Mouse (Mus musculus) hindbrain, embryonic 16.5 days (tissue): Measurements from ENCODE around the gene Pttg1. TPM values are rescaled to one million over a fixed set of nuclear protein-coding genes. Genes with fewer than 3 reads are reported as not detected.
A peak's percentile ranks its signal among the peaks of the same experiment; 100 is the strongest.

Experiments used
- ATAC-seq: fragments of 200-750 bp; cut with Nextera tagmentation; 2 replicates; pipeline ENCODE4 v1.8.0; 2017; ENCODE audit warnings: moderate TSS enrichment, moderate library complexity
- H3K27ac ChIP-seq: fragments of 300-500 bp; sonication (generic); 2 replicates; pipeline ENCODE4 v1.5.1; 2014; ENCODE audit warnings: low read depth, mild to moderate bottlenecking, control low read depth, low read length, moderate library complexity
- H3K27me3 ChIP-seq: fragments of 300-500 bp; sonication (generic); replicated peaks from 2 replicates; pipeline ENCODE4 v1.6.1; 2014; ENCODE audit warnings: low read length; ENCODE audit not compliant: control insufficient read depth, insufficient read depth
- H3K36me3 ChIP-seq: fragments of 300-500 bp; sonication (generic); 2 replicates; pipeline ENCODE4 v1.6.1; 2014; ENCODE audit warnings: mild to moderate bottlenecking, low read length, moderate library complexity, mixed read lengths; ENCODE audit not compliant: control insufficient read depth, insufficient read depth
- H3K4me1 ChIP-seq: fragments of 300-500 bp; sonication (generic); 2 replicates; pipeline ENCODE4 v1.6.1; 2014; ENCODE audit warnings: low read depth, low read length; ENCODE audit not compliant: control insufficient read depth, insufficient read depth
- H3K4me2 ChIP-seq: fragments of 300-500 bp; sonication (generic); 2 replicates; pipeline ENCODE4 v1.6.1; 2014; ENCODE audit warnings: mild to moderate bottlenecking, low read length, control low read depth, moderate library complexity
- H3K4me3 ChIP-seq: fragments of 300-500 bp; sonication (generic); 2 replicates; pipeline ENCODE4 v1.5.1; 2014; ENCODE audit warnings: mild to moderate bottlenecking, low read length, control low read depth, moderate library complexity
- H3K9ac ChIP-seq: fragments of 300-500 bp; sonication (generic); 2 replicates; pipeline ENCODE4 v1.6.1; 2014; ENCODE audit warnings: low read depth, mild to moderate bottlenecking, control low read depth, low read length, moderate library complexity
- H3K9me3 ChIP-seq: fragments of 300-500 bp; sonication (generic); 2 replicates; pipeline ENCODE4 v1.6.1; 2014; ENCODE audit warnings: mild to moderate bottlenecking, low read length, moderate library complexity; ENCODE audit not compliant: control insufficient read depth
- WGBS: fragments of 180-500 bp; shearing (Covaris S2); extraction: QIAGEN DNeasy Blood & Tissue Kit; methylation state at CpG from one replicate; pipeline ENCODE4 v1.1.7; 2014; 5-methylcytosine and 5-hydroxymethylcytosine counted together
- polyA plus RNA-seq: library from polyadenylated mRNA; unstranded; fragments of >200 nt; fragmentation: Nextera tagmentation; extraction: Ambion mirVana; gene quantifications from 2 replicates; pipeline ENCODE4 v1.2.1, GENCODE M21; 2015

The Pttg1 gene
- polyA plus RNA-seq, 1 experiment from 2014 or later = 56.3 TPM

DNA sequence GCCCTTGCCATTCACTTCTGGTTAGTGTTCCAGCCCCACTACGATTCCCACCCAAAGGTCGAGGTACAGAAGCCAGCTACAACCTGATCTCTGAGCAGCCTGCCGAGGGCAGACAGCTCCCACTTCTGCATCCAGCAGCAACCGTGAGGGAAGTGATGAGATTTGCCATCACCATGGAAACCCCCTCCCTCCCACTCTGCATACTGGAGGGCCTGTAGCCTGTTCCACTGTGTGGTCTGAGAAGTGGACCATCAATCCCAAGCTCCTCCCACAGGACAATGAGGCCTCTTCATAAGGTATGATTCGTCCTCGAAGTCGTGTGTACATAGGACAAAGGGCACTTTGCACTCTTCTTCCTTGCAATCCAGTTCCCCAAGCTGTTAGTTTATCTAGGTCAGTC lies 8.8 kb downstream of the Pttg1 start:
- no peaks in the 10 kb centered on the region for H3K36me3 ChIP-seq
- H3K4me1 ChIP-seq = no peaks in the 10 kb centered on the region
- ATAC-seq = 0 out of 2 replicates have a peak, but pooled peaks have one; percentile 24
- no peaks in the 10 kb centered on the region for H3K9me3 ChIP-seq
- WGBS = 32% methylated on average over 7 of the region's 7 CpGs
- H3K9ac ChIP-seq = no peak overlapping the region
- no peak overlapping the region for H3K27ac ChIP-seq
- H3K4me2 ChIP-seq = no peak overlapping the region
- H3K4me3 ChIP-seq = no peak overlapping the region
- no peaks in the 10 kb centered on the region for H3K27me3 ChIP-seq

DNA sequence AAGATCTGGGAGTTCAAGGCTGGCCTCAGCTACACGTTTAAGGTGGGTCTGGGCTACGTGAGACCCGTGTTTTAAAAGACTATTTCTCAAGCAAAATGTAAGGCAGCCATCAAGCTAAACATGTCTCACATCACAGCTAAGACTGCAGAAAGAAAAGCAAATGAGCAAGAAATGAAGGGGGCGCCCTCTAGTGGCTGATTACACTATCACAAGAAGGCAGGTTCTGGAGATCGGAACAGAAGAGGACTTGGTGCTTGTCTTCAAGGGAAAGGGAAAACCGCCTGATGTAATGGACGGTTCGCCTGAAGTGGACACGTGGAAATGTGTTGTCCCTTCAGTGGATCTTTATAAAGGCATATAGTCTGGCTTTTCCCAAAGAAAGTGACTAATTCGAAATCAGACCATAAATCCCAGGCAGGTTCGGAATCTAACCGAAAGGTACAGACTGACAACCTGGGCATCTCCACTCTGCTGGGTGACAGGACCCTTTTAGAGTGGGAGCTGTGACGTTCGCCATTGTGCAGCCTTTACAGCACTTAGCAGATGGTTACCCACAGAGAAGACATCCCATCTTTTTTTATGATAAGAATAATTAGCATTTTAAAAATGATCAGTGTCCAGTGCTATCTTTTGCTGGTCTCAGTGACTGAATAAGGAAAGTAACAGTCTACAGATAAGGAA lies 13.1 kb downstream of the Pttg1 start:
- 25% methylated on average over 14 of the region's 14 CpGs for WGBS
- ATAC-seq = peak; percentile 83; the same call in 1 of the 2 replicates
- no peaks in the 10 kb centered on the region for H3K27me3 ChIP-seq
- H3K9ac ChIP-seq = no peak overlapping the region
- no peaks in the 10 kb centered on the region for H3K9me3 ChIP-seq
- no peak overlapping the region for H3K4me3 ChIP-seq
- H3K4me1 ChIP-seq = no peaks in the 10 kb centered on the region
- H3K4me2 ChIP-seq = no peak overlapping the region; the same call in 1 of the 2 replicates
- H3K36me3 ChIP-seq = no peaks in the 10 kb centered on the region
- H3K27ac ChIP-seq = no peak overlapping the region

DNA sequence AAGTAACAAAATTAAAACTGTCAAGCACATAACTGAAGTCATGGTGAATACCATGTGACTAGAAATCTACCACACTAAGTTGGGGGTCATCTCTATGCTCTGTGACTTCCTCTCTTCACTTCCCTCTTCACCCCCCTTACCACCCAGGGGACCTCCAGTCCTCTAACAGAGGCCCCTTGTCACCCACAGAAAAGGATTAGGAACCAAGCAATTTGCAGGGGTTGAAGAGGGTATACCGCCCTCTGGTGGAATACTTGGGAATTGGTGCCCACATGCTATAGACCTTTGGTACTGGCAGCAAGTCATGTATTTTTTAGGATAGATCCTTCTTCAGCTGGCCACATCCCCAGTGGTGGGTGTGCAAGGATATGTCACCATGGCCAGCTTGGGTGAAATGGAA lies 14.6 kb downstream of the Pttg1 start:
- no peak overlapping the region for H3K4me3 ChIP-seq
- H3K4me2 ChIP-seq = no peak overlapping the region
- no peaks in the 10 kb centered on the region for H3K36me3 ChIP-seq
- ATAC-seq = peak; percentile 40; the same call in 1 of the 2 replicates
- 0% methylated on average over 1 of the region's 1 CpGs for WGBS
- no peak overlapping the region for H3K27ac ChIP-seq
- no peaks in the 10 kb centered on the region for H3K9me3 ChIP-seq
- no peak overlapping the region for H3K9ac ChIP-seq
- no peaks in the 10 kb centered on the region for H3K27me3 ChIP-seq
- H3K4me1 ChIP-seq = no peaks in the 10 kb centered on the region

DNA sequence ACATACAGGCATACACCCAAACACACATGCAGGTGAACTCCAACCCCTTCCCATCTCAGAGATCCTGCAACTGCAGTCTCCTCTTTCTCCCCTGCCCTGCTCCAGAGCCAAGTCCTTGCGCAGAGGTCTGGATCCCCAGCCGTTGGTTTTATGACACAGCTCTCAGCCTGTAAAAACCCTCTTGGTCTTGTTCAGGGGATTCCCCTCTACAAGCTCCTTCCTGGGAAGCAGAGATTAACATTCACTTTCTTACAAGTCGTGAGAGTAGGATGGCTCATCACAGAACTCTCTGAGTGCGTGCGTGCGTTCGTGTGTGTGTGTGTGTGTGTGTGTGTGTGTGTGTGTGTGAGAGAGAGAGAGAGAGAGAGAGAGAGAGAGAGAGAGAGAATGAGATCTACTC lies 15.8 kb downstream of the Pttg1 start:
- Histone ChIP-seq H3K36me3 (no peaks in the 10 kb centered on the region), H3K4me2 (no peak overlapping the region), H3K27ac (no peak overlapping the region), H3K4me3 (no peak overlapping the region), H3K4me1 (no peaks in the 10 kb centered on the region), H3K9ac (no peak overlapping the region), H3K27me3 (no peaks in the 10 kb centered on the region), H3K9me3 (no peaks in the 10 kb centered on the region)
- ATAC-seq = no peak
- WGBS = 79% methylated on average over 7 of the region's 7 CpGs

DNA sequence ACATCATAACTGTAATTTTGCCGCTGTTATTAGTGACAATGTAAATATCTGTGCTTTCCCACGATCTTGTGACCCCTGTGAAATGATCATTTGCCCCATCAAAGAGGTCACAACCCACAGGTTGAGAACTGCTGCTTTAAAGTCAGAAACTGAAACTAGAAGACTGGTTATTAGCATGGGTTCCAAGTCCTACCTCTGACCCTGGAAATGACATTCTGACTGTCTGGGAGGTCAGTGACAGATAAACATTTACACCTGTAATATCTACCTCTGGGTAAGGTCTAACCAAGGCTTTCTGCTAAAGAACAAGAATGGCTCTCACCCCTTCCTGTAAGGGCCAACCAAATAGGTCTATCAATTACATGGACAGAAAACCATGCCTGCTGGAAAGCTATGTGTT lies 17.2 kb downstream of the Pttg1 start:
- no peak for ATAC-seq
- no peak overlapping the region for H3K27ac ChIP-seq
- no peak overlapping the region for H3K9ac ChIP-seq
- H3K4me2 ChIP-seq = no peak overlapping the region
- no peak overlapping the region for H3K4me3 ChIP-seq
- H3K27me3 ChIP-seq = no peaks in the 10 kb centered on the region
- H3K9me3 ChIP-seq = peaks cover 6% of the 10 kb centered on the region
- no peaks in the 10 kb centered on the region for H3K4me1 ChIP-seq
- 86% methylated on average over 2 of the region's 2 CpGs for WGBS
- H3K36me3 ChIP-seq = no peaks in the 10 kb centered on the region

DNA sequence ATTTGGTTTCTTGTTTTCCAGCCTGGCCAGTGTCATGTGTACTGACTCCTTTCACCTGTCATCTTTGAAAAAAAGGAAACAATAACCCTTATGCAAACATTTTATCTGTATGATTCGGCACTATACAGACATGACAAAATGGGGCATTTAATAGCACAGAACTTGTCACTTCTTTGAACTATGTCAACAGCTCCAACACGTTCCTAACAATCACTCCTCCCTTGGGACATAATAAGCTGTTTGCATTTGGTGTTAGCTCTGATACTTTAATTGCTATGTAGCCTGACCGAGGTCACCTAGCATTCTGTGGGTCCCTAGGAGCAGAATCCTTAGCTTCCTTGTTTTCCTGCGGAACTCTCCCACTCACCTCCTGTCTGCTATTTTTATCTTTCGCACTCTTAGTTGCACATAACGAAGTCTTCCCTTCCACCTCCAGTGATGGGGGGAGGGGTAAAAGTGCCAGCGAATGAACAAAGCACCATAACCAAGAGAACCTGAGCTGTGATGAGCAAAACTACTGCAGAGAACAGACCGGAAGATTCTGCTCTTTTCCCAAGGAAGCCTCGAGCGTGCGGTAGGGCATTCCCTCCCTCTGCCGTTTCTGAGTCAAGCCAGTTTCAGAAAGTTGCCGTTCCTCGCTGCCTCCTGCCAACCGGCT lies 21.8 kb downstream of the Pttg1 start:
- no peak for ATAC-seq
- no peaks in the 10 kb centered on the region for H3K36me3 ChIP-seq
- no peak overlapping the region for H3K27ac ChIP-seq
- H3K9me3 ChIP-seq = peaks cover 6% of the 10 kb centered on the region
- H3K4me1 ChIP-seq = no peaks in the 10 kb centered on the region
- 89% methylated on average over 15 of the region's 15 CpGs for WGBS
- no peak overlapping the region for H3K4me2 ChIP-seq
- H3K4me3 ChIP-seq = no peak overlapping the region
- no peak overlapping the region for H3K9ac ChIP-seq
- H3K27me3 ChIP-seq = no peaks in the 10 kb centered on the region

DNA sequence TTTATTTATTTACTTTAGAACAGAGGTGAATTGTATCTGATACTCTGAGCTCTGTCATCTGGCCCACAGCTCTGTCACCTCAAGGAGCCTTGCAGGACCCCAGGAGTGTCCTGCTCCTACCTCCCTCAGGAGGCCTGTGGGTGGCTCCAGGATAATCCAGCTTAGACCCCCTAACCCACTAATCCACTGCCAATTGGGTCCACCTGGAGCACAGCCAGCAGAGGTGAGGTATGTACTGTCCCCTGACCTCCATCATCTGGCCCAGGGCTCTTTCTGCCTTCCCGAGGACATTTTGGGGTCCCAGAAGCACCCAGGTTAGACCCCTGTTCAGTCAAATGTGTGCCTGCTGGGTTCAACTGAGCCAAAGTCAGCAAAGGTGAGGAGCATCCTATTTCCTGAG lies 25.9 kb downstream of the Pttg1 start:
- peaks cover 6% of the 10 kb centered on the region for H3K9me3 ChIP-seq
- H3K27me3 ChIP-seq = no peaks in the 10 kb centered on the region
- ATAC-seq = no peak

DNA sequence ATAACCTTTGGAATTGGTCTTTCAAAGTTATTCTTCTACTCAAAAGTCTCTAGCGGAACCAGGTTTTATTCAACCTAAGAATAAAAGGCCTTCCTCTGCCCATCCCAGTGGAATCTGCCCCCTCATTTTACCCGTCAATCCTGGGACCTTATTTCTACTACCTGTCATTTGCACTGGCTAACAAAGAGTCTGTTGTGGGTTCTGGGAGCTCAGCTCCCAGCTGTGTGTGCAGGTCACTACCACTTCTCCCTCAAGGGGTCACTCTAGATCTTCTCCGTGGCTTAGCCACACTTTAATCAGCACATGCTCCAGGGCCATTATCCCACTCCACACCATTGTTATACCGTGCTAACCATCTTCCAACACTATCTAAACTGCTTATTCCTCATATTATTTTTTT lies 26.8 kb downstream of the Pttg1 start:
- H3K27ac ChIP-seq = no peak overlapping the region
- H3K4me2 ChIP-seq = no peak overlapping the region
- no peaks in the 10 kb centered on the region for H3K4me1 ChIP-seq
- 51% methylated on average over 4 of the region's 4 CpGs for WGBS
- H3K36me3 ChIP-seq = no peaks in the 10 kb centered on the region
- H3K9me3 ChIP-seq = peaks cover under 1% of the 10 kb centered on the region; the same call in 1 of the 2 replicates
- H3K4me3 ChIP-seq = no peak overlapping the region
- no peaks in the 10 kb centered on the region for H3K27me3 ChIP-seq
- no peak for ATAC-seq
- H3K9ac ChIP-seq = no peak overlapping the region

More for the DNA sequence above, 25.9 kb downstream of the Pttg1 start:
- Histone ChIP-seq H3K9ac (no peak overlapping the region), H3K36me3 (no peaks in the 10 kb centered on the region), H3K4me1 (no peaks in the 10 kb centered on the region), H3K4me3 (no peak overlapping the region), H3K4me2 (no peak overlapping the region), H3K27ac (no peak overlapping the region)
- WGBS = 92% methylated on average over 1 of the region's 1 CpGs

DNA sequence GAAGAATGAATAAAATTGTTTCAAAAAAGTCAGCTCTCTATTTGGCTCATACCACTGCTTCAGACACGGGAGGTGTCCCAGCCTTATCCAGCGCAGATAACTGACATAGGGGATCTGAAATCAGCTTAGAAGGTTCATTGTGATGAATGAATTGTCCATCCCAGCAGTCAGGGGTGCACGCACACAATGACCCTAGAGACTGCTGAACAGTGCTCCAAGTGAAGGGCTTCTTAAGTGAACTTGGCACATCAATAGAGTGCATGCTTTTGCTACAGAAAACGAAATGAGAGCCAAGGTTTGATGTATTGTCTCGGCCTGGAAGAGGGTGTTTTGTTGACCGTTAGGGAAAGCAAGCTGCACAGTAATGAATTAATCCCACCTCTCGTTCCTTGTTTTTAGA lies 29.4 kb downstream of the Pttg1 start:
- Histone ChIP-seq H3K36me3 (no peaks in the 10 kb centered on the region), H3K27ac (no peak overlapping the region), H3K9me3 (no peaks in the 10 kb centered on the region), H3K27me3 (no peaks in the 10 kb centered on the region), H3K4me2 (no peak overlapping the region), H3K9ac (no peak overlapping the region), H3K4me3 (no peak overlapping the region), H3K4me1 (no peaks in the 10 kb centered on the region)
- ATAC-seq = no peak
- 61% methylated on average over 7 of the region's 7 CpGs for WGBS
